Mouse (Mus musculus) embryonic stem cell, embryonic (primary cell): ENCODE results near the gene Shroom4.

Experiments
- CTCF ChIA-PET, 4 experiments: fragments of 300-600 bp in 2 of 4; fragments of 350-600 bp in 2 of 4; sonication (Branson Sonifier 250); formaldehyde crosslinking; loops; one replicate each; lab custom pipeline; 2022; ENCODE audit warnings: inconsistent platforms in 2 of 4; lab: Charles Lee
- POLR2A ChIA-PET, 4 experiments: fragments of 300-600 bp in 2 of 4; fragments of 350-600 bp in 2 of 4; sonication (Branson Sonifier 250); formaldehyde crosslinking; loops; one replicate each; lab custom pipeline; 2022; ENCODE audit warnings: antibody characterized with exemption in 4 of 4, inconsistent platforms in 1 of 4; lab: Charles Lee

Gene Shroom4

GRCm38 (mm10) chrX:6482268-6482667, 82.6 kb downstream of the Shroom4 start:
- POLR2A ChIA-PET: no interaction called here
- CTCF ChIA-PET: no interaction called here

DNA sequence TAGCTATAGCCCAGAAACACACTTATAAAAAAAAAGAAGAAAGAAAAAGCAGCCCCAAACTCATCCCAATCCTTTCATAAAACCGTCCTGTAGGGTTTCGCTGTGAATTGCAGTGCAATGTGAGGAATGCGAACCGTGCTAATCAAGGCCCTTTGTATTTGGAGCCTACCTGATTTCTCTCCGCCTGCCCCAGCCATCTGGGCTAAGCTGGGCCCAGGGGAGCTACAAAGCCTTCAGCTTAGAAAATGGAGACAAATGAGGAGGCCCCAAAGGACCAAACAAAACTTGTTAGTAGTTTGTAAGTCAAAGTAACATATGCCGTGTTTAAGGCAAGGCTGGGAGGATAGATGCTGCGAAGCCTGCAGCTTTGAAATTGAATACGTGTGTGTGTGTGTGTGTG, 84.2 kb downstream of the Shroom4 start:
- ChIA-PET CTCF (interaction anchor here in 1 of 4 experiments (0.6 to 1.7 kb wide), 2 partner anchors 9 to 1617 kb away, joined by 4 to 8 read pairs; no protein-coding TSS in a partner anchor), POLR2A (no interaction called here)

DNA sequence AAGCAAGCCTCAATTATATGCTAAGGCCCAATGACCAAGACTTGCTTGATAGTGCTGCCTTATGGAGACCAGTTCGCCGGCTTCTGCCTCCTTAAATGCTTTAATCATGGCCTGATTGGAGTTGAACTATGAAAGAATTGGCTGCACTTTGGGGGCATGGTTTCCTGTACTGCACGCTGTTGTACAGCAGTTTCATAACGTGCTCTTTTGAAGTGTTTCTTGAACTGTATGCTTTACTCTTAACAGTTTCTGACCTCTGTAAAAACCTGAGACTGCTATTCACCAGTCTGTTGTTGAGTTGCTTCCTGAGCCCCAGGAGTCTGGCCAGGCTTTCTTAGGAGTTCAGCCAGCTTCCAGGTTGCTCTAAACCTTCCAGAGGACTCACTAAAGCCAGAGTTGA, 90.8 kb downstream of the Shroom4 start:
- ChIA-PET POLR2A (no interaction called here), CTCF (no interaction called here)

- ChIA-PET CTCF (interaction anchor here in 1 of 4 experiments (0.6 kb wide), 1 partner anchor 19 kb away, joined by 3 read pairs; no protein-coding TSS in a partner anchor), POLR2A (no interaction called here)
These were observed 95.8 kb downstream of the Shroom4 start for GRCm38 (mm10) chrX:6495456-6495855.

- ChIA-PET CTCF (no interaction called here), POLR2A (no interaction called here)
These were observed 96.7 kb downstream of the Shroom4 start for GRCm38 (mm10) chrX:6496374-6496773.

GRCm38 (mm10) chrX:6501850-6502249, 102.2 kb downstream of the Shroom4 start:
- ChIA-PET POLR2A (no interaction called here), CTCF (no interaction called here)

- ChIA-PET POLR2A (no interaction called here), CTCF (no interaction called here)
These were observed 117.6 kb downstream of the Shroom4 start for GRCm38 (mm10) chrX:6517217-6517616.

- CTCF ChIA-PET: interaction anchor here in 1 of 4 experiments (0.6 kb wide), 1 partner anchor 264 kb away, joined by 3 read pairs; no protein-coding TSS in a partner anchor
- POLR2A ChIA-PET: no interaction called here
These were observed 118.8 kb downstream of the Shroom4 start for GRCm38 (mm10) chrX:6518421-6518820.

DNA sequence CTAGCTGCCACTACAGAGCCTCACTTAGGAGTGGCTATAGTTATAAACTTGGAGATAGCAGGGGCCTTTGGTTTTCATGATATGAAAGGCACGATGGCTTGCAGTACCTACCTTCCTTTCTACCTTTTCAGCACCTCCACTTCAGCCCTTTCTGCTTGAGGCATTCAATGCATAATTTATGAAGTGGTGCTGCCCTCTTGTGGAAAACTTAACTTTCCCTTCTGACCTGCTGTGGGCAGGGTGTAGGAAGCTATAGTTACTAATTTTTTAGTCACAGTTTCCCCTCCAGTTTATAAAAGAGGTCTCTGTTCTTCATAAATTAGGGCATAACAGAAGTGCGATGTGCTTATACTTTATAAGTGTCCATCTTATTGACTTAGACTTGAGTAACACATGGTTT, 123.3 kb downstream of the Shroom4 start:
- CTCF ChIA-PET: interaction anchor here in 2 of 4 experiments (0.6 to 1.6 kb wide), 3 partner anchors 251 to 269 kb away, joined by 3 to 7 read pairs (median 6); no protein-coding TSS in a partner anchor
- POLR2A ChIA-PET: no interaction called here

GRCm38 (mm10) chrX:6536636-6537035, 137.0 kb downstream of the Shroom4 start:
- ChIA-PET CTCF (no interaction called here), POLR2A (no interaction called here)

DNA sequence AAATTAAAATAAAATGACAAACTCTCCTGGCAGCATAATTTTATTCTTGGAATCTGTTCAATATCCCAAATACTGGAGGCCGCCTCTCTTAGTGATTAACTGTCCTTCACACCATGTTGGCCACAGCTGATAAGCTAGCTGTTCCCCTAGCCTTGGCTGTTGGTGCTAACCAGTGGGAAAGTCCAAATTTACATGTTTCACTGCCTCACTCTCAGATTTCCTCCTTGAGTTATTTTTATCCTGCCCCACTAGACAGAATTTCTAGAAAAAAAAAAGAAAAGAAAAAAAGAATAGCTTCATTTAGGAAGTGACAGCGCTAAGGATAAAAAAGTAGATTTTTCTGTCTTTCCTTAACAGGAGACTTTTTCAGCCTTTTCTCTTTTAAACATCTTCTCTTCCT, 138.0 kb downstream of the Shroom4 start:
- ChIA-PET CTCF (no interaction called here), POLR2A (no interaction called here)

- CTCF ChIA-PET: no interaction called here
- POLR2A ChIA-PET: no interaction called here
These were observed 165.4 kb downstream of the Shroom4 start for GRCm38 (mm10) chrX:6565066-6565465.

DNA sequence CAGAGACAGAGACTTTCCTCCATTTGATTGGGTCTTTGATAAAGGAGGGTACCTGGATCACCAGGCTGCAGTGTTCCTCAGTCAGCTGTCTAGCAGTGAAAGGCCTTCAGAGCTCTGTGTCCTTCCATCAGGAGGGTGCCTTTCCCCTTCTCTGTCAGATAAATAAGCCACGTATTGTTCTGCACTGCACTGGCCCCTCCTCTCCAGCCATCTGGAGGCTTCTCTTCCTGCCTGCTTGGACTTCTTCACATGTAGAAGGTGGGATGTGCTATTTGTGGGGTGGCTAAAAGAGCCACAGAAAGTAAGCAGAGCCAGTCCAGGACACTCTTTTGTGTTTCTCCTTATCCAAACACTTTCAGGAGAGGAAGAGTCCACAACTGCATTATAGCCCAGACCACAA, 174.9 kb downstream of the Shroom4 start:
- CTCF ChIA-PET: no interaction called here

DNA sequence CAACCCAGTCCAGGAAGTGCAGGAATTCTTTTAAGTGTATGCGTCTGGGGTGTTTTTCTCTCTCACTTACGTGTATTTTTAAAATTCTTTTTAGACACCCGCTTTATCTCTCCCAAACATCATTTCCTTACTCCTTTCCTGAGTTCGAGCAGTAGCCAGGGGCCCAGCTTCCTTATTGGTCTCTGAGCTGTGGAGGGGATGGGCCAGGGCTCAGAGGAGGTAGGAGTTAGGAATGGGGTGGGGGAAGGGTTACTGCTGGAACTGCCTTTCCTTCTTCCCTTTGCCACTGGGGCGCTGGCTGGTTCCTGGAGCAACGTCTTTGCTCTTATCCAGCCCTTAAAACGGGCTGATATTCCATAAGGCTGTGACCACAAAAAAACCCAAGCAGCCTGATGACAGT, 177.3 kb downstream of the Shroom4 start:
- ChIA-PET CTCF (no interaction called here), POLR2A (no interaction called here)

More for the DNA sequence above, 174.9 kb downstream of the Shroom4 start:
- POLR2A ChIA-PET: no interaction called here

- CTCF ChIA-PET: no interaction called here
These were observed 181.0 kb downstream of the Shroom4 start for GRCm38 (mm10) chrX:6580671-6581070.

DNA sequence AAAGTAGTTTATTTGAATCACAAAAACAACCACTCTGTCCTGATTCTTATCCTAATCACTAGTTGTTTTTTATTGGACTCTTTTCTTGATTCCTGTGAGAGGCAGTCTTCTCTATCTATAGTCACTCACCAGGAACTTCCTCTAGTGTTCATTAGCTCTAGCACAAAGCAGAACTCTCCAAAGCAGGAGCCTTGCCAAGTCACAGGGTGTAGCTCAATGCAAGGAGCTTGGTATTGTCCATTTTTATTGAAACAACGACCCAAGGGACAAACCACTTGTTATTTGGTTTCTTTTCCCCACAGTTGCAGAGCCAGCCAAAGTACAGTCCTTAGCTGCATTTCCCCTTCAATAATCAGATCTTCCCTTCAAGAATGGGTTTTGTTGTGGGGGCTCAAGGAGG, 181.5 kb downstream of the Shroom4 start:
- POLR2A ChIA-PET: no interaction called here
- CTCF ChIA-PET: no interaction called here

More at GRCm38 (mm10) chrX:6580671-6581070, 181.0 kb downstream of the Shroom4 start:
- POLR2A ChIA-PET: no interaction called here

- CTCF ChIA-PET: no interaction called here
- POLR2A ChIA-PET: no interaction called here
These were observed 183.0 kb downstream of the Shroom4 start for GRCm38 (mm10) chrX:6582646-6583045.

GRCm38 (mm10) chrX:6594183-6594582, 194.5 kb downstream of the Shroom4 start:
- ChIA-PET POLR2A (no interaction called here), CTCF (no interaction called here)

- ChIA-PET POLR2A (no interaction called here), CTCF (no interaction called here)
These were observed 254.4 kb downstream of the Shroom4 start for GRCm38 (mm10) chrX:6654024-6654423.

GRCm38 (mm10) chrX:6658820-6659324, 259.2 kb downstream of the Shroom4 start:
- CTCF ChIA-PET: no interaction called here

More at GRCm38 (mm10) chrX:6658820-6659324, 259.2 kb downstream of the Shroom4 start:
- POLR2A ChIA-PET: no interaction called here
